Mouse (Mus musculus): ENCODE results near the gene Camk1d. TPM values are rescaled to one million over a fixed set of nuclear protein-coding genes. Genes with fewer than 3 reads are reported as not detected.

Camk1d gene
- polyA plus RNA-seq, 1 experiment from 2014 or later = 7.6 TPM

GRCm38 (mm10) chr2:5656326-5656725 lies 58.0 kb downstream of the Camk1d start:
- no peak overlapping the region for H3K9ac ChIP-seq (replicated peaks)
- H3K4me2 ChIP-seq = no peak overlapping the region
- no peaks in the 10 kb centered on the region for H3K27me3 ChIP-seq (replicated peaks)
- H3K4me1 ChIP-seq = no peaks in the 10 kb centered on the region
- ATAC-seq (ENCODE audit: low FRiP score) = no peak
- no peak overlapping the region for H3K27ac ChIP-seq (replicated peaks)
- WGBS = 85% methylated on average over 3 of the region's 3 CpGs
- no peak overlapping the region for H3K4me3 ChIP-seq (replicated peaks)
- no peaks in the 10 kb centered on the region for H3K36me3 ChIP-seq
- H3K9me3 ChIP-seq (replicated peaks) = no peaks in the 10 kb centered on the region

- Histone ChIP-seq H3K36me3 (no peaks in the 10 kb centered on the region), H3K9me3 (replicated peaks) (no peaks in the 10 kb centered on the region), H3K27ac (replicated peaks) (no peak overlapping the region), H3K4me1 (no peaks in the 10 kb centered on the region), H3K27me3 (replicated peaks) (no peaks in the 10 kb centered on the region), H3K9ac (replicated peaks) (no peak overlapping the region), H3K4me2 (no peak overlapping the region), H3K4me3 (replicated peaks) (no peak overlapping the region)
- 89% methylated on average over 6 of the region's 6 CpGs for WGBS
- ATAC-seq (ENCODE audit: low FRiP score) = no peak
Observed at GRCm38 (mm10) chr2:5652071-5652470, 62.2 kb downstream of the Camk1d start.

- Histone ChIP-seq H3K27me3 (replicated peaks) (no peaks in the 10 kb centered on the region), H3K36me3 (no peaks in the 10 kb centered on the region), H3K9ac (replicated peaks) (no peak overlapping the region), H3K4me1 (no peaks in the 10 kb centered on the region), H3K27ac (replicated peaks) (no peak overlapping the region), H3K4me3 (replicated peaks) (no peak overlapping the region), H3K9me3 (replicated peaks) (no peaks in the 10 kb centered on the region), H3K4me2 (no peak overlapping the region)
- ATAC-seq (ENCODE audit: low FRiP score) = no peak
- WGBS = 77% methylated on average over 10 of the region's 10 CpGs
Observed at GRCm38 (mm10) chr2:5651285-5651870, 62.9 kb downstream of the Camk1d start.

GRCm38 (mm10) chr2:5649226-5649625 lies 65.1 kb downstream of the Camk1d start:
- Histone ChIP-seq H3K4me2 (no peak overlapping the region), H3K4me1 (no peaks in the 10 kb centered on the region), H3K4me3 (replicated peaks) (no peak overlapping the region), H3K27me3 (replicated peaks) (no peaks in the 10 kb centered on the region), H3K9me3 (replicated peaks) (no peaks in the 10 kb centered on the region), H3K27ac (replicated peaks) (no peak overlapping the region), H3K9ac (replicated peaks) (no peak overlapping the region), H3K36me3 (no peaks in the 10 kb centered on the region)
- WGBS = 83% methylated on average over 5 of the region's 5 CpGs
- ATAC-seq (ENCODE audit: low FRiP score) = no peak

- no peak for ATAC-seq (ENCODE audit: low FRiP score)
- WGBS = 75% methylated on average over 6 of the region's 6 CpGs
- Histone ChIP-seq H3K9ac (replicated peaks) (no peak overlapping the region), H3K4me3 (replicated peaks) (no peak overlapping the region), H3K27me3 (replicated peaks) (no peaks in the 10 kb centered on the region), H3K36me3 (no peaks in the 10 kb centered on the region), H3K4me1 (no peaks in the 10 kb centered on the region), H3K9me3 (replicated peaks) (no peaks in the 10 kb centered on the region), H3K27ac (replicated peaks) (no peak overlapping the region), H3K4me2 (no peak overlapping the region)
Observed at GRCm38 (mm10) chr2:5648764-5649163, 65.6 kb downstream of the Camk1d start.

- WGBS = 90% methylated on average over 5 of the region's 5 CpGs
- H3K4me2 ChIP-seq = no peak overlapping the region
Observed at GRCm38 (mm10) chr2:5646322-5646721, 68.0 kb downstream of the Camk1d start.

GRCm38 (mm10) chr2:5645584-5645983 lies 68.7 kb downstream of the Camk1d start:
- 85% methylated on average over 2 of the region's 2 CpGs for WGBS
- Histone ChIP-seq H3K9ac (replicated peaks) (no peak overlapping the region), H3K9me3 (replicated peaks) (no peaks in the 10 kb centered on the region), H3K4me1 (peaks cover 6% of the 10 kb centered on the region; the same call in 1 of the 2 replicates), H3K27ac (replicated peaks) (no peak overlapping the region), H3K27me3 (replicated peaks) (no peaks in the 10 kb centered on the region), H3K4me2 (no peak overlapping the region), H3K36me3 (no peaks in the 10 kb centered on the region), H3K4me3 (replicated peaks) (no peak overlapping the region)
- no peak for ATAC-seq (ENCODE audit: low FRiP score)

More at GRCm38 (mm10) chr2:5646322-5646721, 68.0 kb downstream of the Camk1d start:
- no peak for ATAC-seq (ENCODE audit: low FRiP score)
- Histone ChIP-seq H3K9ac (replicated peaks) (no peak overlapping the region), H3K27me3 (replicated peaks) (no peaks in the 10 kb centered on the region), H3K4me1 (peaks cover 6% of the 10 kb centered on the region; the same call in 1 of the 2 replicates), H3K4me3 (replicated peaks) (no peak overlapping the region), H3K9me3 (replicated peaks) (no peaks in the 10 kb centered on the region), H3K36me3 (no peaks in the 10 kb centered on the region), H3K27ac (replicated peaks) (no peak overlapping the region)

- Histone ChIP-seq H3K36me3 (no peaks in the 10 kb centered on the region), H3K9ac (replicated peaks) (no peak overlapping the region), H3K4me1 (peaks cover 8% of the 10 kb centered on the region; the same call in 1 of the 2 replicates), H3K27ac (replicated peaks) (no peak overlapping the region), H3K4me3 (replicated peaks) (no peak overlapping the region), H3K4me2 (no peak overlapping the region), H3K9me3 (replicated peaks) (no peaks in the 10 kb centered on the region), H3K27me3 (replicated peaks) (no peaks in the 10 kb centered on the region)
- no peak for ATAC-seq (ENCODE audit: low FRiP score)
- 84% methylated on average over 3 of the region's 3 CpGs for WGBS
Observed at GRCm38 (mm10) chr2:5643937-5644336, 70.4 kb downstream of the Camk1d start.

- no peak overlapping the region for H3K4me2 ChIP-seq
- no peaks in the 10 kb centered on the region for H3K9me3 ChIP-seq (replicated peaks)
- no peak overlapping the region for H3K4me3 ChIP-seq (replicated peaks)
- 82% methylated on average over 7 of the region's 7 CpGs for WGBS
- no peak for ATAC-seq (ENCODE audit: low FRiP score)
- peaks cover 8% of the 10 kb centered on the region; the same call in 1 of the 2 replicates for H3K4me1 ChIP-seq
- no peak overlapping the region for H3K9ac ChIP-seq (replicated peaks)
- H3K27me3 ChIP-seq (replicated peaks) = no peaks in the 10 kb centered on the region
- no peaks in the 10 kb centered on the region for H3K36me3 ChIP-seq
- no peak overlapping the region for H3K27ac ChIP-seq (replicated peaks)
Observed at GRCm38 (mm10) chr2:5643226-5643625, 71.1 kb downstream of the Camk1d start.

GRCm38 (mm10) chr2:5642624-5643023 lies 71.7 kb downstream of the Camk1d start:
- 66% methylated on average over 5 of the region's 5 CpGs for WGBS
- ATAC-seq (ENCODE audit: low FRiP score) = no peak

GRCm38 (mm10) chr2:5641678-5642077 lies 72.6 kb downstream of the Camk1d start:
- H3K27me3 ChIP-seq (replicated peaks) = no peaks in the 10 kb centered on the region
- no peak overlapping the region for H3K27ac ChIP-seq (replicated peaks)
- WGBS = 51% methylated on average over 5 of the region's 5 CpGs
- no peak overlapping the region for H3K9ac ChIP-seq (replicated peaks)
- H3K4me2 ChIP-seq = no peak overlapping the region
- no peak overlapping the region for H3K4me3 ChIP-seq (replicated peaks)
- H3K36me3 ChIP-seq = no peaks in the 10 kb centered on the region
- H3K9me3 ChIP-seq (replicated peaks) = no peaks in the 10 kb centered on the region
- peaks cover 8% of the 10 kb centered on the region; the same call in 1 of the 2 replicates for H3K4me1 ChIP-seq
- no peak for ATAC-seq (ENCODE audit: low FRiP score)

More at GRCm38 (mm10) chr2:5642624-5643023, 71.7 kb downstream of the Camk1d start:
- peaks cover 8% of the 10 kb centered on the region; the same call in 1 of the 2 replicates for H3K4me1 ChIP-seq
- H3K4me2 ChIP-seq = no peak overlapping the region
- no peaks in the 10 kb centered on the region for H3K36me3 ChIP-seq
- no peak overlapping the region for H3K4me3 ChIP-seq (replicated peaks)
- H3K9ac ChIP-seq (replicated peaks) = no peak overlapping the region
- H3K27me3 ChIP-seq (replicated peaks) = no peaks in the 10 kb centered on the region
- no peaks in the 10 kb centered on the region for H3K9me3 ChIP-seq (replicated peaks)
- no peak overlapping the region for H3K27ac ChIP-seq (replicated peaks)

- peaks cover 8% of the 10 kb centered on the region; the same call in 1 of the 2 replicates for H3K4me1 ChIP-seq
- 88% methylated on average over 5 of the region's 5 CpGs for WGBS
Observed at GRCm38 (mm10) chr2:5640586-5640985, 73.7 kb downstream of the Camk1d start.

More at GRCm38 (mm10) chr2:5640586-5640985, 73.7 kb downstream of the Camk1d start:
- no peaks in the 10 kb centered on the region for H3K27me3 ChIP-seq (replicated peaks)
- no peaks in the 10 kb centered on the region for H3K9me3 ChIP-seq (replicated peaks)
- H3K9ac ChIP-seq (replicated peaks) = no peak overlapping the region
- H3K36me3 ChIP-seq = no peaks in the 10 kb centered on the region
- no peak overlapping the region for H3K4me2 ChIP-seq
- no peak overlapping the region for H3K4me3 ChIP-seq (replicated peaks)
- no peak overlapping the region for H3K27ac ChIP-seq (replicated peaks)
- no peak for ATAC-seq (ENCODE audit: low FRiP score)

All from neural tube, embryonic 15.5 days (tissue).